Mouse (Mus musculus): Measurements from ENCODE around the gene Lpp. TPM values are rescaled to one million over a fixed set of nuclear protein-coding genes. Genes with fewer than 3 reads are reported as not detected.

Gene Lpp
- polyA plus RNA-seq, 1 experiment from 2014 or later = 69.5 TPM

DNA sequence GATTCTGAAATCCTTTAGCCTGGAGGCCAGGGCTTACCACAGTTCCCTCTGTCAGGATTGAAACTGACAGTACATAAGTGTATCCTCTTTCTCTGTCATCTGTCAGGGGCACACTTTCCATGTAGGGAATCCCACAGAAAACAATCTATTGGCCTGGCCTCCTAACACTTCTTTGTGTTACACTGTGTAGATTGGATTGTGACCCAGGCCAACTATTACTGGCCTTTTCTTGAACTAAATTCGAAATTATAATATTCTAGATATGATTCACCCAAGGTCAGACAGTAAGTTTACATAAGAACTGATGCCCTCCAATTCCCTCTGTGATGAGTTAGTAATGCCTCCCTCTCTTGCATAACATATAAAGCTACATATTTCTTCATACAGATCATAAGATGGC lies 553.0 kb downstream of the Lpp start:
- no peak for ATAC-seq (ENCODE audit: insufficient read depth, low FRiP score, low read depth)
- no peak overlapping the region for H3K4me3 ChIP-seq (replicated peaks)
- H3K27me3 ChIP-seq (replicated peaks) = no peaks in the 10 kb centered on the region
- 84% methylated on average over 1 of the region's 1 CpGs for WGBS
- no peaks in the 10 kb centered on the region for H3K36me3 ChIP-seq
- no peak overlapping the region for H3K9ac ChIP-seq
- H3K4me2 ChIP-seq = no peak overlapping the region
- no peaks in the 10 kb centered on the region for H3K4me1 ChIP-seq
- H3K27ac ChIP-seq = no peak overlapping the region
- no peaks in the 10 kb centered on the region for H3K9me3 ChIP-seq

DNA sequence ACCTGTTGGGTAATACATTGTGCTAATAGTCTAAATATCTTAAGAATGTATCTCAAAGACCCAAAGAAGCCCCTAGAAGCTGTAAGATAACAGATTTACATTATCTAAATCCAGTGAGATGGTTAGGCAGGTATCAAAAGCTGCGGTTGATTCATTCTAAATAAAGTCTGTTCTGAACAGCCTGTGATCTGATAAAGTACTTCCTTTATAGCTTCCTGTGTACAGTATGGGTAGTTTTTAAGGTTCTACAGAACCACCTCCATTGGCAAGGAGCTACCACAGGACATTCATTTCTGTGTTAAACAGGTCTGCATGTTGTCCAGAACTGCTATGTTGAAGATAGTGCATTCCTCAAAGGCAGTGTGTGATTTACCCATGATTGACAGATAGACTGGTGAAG lies 554.2 kb downstream of the Lpp start:
- Histone ChIP-seq H3K9me3 (no peaks in the 10 kb centered on the region), H3K4me3 (replicated peaks) (no peak overlapping the region), H3K27ac (no peak overlapping the region), H3K4me2 (no peak overlapping the region), H3K4me1 (no peaks in the 10 kb centered on the region), H3K36me3 (no peaks in the 10 kb centered on the region), H3K9ac (no peak overlapping the region), H3K27me3 (replicated peaks) (no peaks in the 10 kb centered on the region)
- WGBS = 74% methylated on average over 1 of the region's 1 CpGs
- ATAC-seq (ENCODE audit: insufficient read depth, low FRiP score, low read depth) = no peak

DNA sequence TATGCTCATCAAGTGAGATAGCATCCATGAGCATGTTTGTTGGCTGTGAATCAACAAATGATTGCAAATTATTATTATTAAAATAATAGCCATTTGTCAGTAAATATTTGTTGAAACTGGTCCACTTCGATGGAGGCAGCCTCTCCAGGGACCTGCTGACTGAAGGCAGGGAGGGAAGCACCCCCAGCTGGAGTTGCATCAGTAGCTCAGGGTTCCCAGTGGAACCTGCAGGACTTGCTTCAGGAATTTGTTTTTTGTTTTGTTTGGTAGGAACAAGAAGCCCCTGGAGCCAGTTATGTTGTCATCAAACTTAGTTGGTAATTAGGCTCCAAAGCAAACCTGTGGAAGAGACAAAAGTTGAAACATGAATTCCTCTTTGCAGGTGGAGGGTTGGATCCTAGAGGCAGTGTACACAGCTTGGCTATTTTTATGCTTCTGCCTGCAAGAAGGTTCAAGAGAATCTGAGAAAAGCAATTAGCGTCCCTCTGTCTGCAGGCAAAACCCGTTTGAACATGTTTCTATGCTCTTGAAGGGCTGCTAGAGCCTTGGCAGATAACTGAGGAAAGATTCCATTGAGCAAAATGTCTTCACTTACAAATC lies 554.9 kb downstream of the Lpp start:
- WGBS = 60% methylated on average over 3 of the region's 3 CpGs
- Histone ChIP-seq H3K4me3 (replicated peaks) (no peak overlapping the region), H3K4me2 (no peak overlapping the region), H3K27me3 (replicated peaks) (no peaks in the 10 kb centered on the region), H3K27ac (no peak overlapping the region), H3K9ac (no peak overlapping the region), H3K36me3 (no peaks in the 10 kb centered on the region), H3K9me3 (no peaks in the 10 kb centered on the region), H3K4me1 (no peaks in the 10 kb centered on the region)
- no peak for ATAC-seq (ENCODE audit: insufficient read depth, low FRiP score, low read depth)

DNA sequence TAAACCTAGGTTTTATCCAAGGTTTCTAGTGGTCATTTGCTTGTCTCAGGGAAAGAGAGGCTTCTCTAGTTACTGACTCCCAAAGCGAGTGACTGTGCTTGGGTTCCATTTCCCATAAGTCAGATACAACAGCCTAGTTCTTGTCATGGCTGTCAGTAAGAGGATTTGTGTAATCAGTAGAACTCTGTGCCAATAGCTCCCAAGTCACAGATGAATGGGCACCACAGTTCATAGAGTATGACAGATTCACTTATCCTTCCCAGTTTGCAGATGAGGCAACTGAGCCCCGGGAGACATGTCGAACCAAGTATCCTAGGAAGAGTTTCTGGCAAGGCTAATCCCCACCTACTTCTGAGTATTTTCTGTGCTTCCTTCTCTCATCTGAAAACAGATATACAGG lies 556.0 kb downstream of the Lpp start:
- no peak overlapping the region for H3K9ac ChIP-seq
- ATAC-seq (ENCODE audit: insufficient read depth, low FRiP score, low read depth) = no peak
- H3K4me2 ChIP-seq = no peak overlapping the region
- H3K27me3 ChIP-seq (replicated peaks) = no peaks in the 10 kb centered on the region
- H3K4me3 ChIP-seq (replicated peaks) = no peak overlapping the region
- 83% methylated on average over 3 of the region's 3 CpGs for WGBS
- no peaks in the 10 kb centered on the region for H3K36me3 ChIP-seq
- no peak overlapping the region for H3K27ac ChIP-seq
- H3K9me3 ChIP-seq = no peaks in the 10 kb centered on the region
- H3K4me1 ChIP-seq = no peaks in the 10 kb centered on the region

DNA sequence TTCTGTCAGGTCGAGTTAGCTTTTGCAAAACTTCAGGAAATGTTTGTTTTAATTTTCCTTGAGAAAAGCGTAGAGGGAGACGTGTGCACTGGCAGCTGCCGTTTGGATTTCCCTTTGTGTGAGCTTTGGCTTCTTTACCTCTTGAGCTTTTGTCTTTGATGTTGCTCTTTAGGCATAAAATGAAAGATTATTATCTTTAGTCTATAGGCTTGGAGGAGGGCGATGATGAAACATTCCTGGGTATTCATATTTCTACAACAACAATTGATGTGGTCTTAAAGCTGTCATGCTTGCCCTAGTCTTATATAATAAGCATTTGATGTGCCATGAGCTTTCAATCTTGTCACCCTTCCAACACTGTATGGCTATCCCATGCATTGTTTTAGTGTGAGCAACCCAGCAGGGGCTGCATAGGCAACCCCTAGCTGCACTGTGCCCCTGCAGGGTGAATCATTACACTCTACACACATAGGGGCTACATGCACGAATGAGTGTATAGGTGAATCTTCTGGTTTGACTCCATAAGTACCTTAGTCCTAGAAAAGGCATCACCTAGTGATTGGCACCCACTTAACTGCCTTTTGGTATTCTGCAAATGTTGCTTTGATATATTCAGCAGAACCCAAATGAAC lies 556.9 kb downstream of the Lpp start:
- Histone ChIP-seq H3K4me1 (no peaks in the 10 kb centered on the region), H3K4me2 (no peak overlapping the region), H3K9me3 (no peaks in the 10 kb centered on the region), H3K4me3 (replicated peaks) (no peak overlapping the region), H3K27ac (no peak overlapping the region), H3K9ac (no peak overlapping the region), H3K36me3 (no peaks in the 10 kb centered on the region), H3K27me3 (replicated peaks) (no peaks in the 10 kb centered on the region)
- WGBS = 44% methylated on average over 6 of the region's 6 CpGs
- ATAC-seq (ENCODE audit: insufficient read depth, low FRiP score, low read depth) = no peak

DNA sequence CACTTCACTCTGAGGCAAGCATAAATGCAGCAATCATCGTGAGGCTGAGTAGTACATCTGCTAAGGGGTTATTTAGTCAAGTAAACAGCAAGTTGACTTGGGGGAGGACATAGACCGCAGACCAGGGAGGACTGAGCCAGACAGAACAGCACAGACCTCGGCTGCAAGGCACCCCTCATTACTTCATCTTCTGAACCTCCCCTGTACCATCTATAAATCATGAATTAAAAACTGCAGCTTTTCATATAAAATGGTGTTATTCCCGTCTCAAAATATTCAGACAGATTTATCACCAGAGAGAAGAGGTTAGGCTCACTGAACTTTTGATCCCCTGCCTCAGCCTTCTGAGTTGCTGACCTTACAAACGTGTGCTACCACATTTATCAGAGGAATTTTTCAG lies 558.6 kb downstream of the Lpp start:
- no peaks in the 10 kb centered on the region for H3K36me3 ChIP-seq
- H3K27ac ChIP-seq = no peak overlapping the region
- H3K4me3 ChIP-seq (replicated peaks) = no peak overlapping the region
- 30% methylated on average over 5 of the region's 5 CpGs for WGBS
- H3K4me2 ChIP-seq = no peak overlapping the region
- H3K4me1 ChIP-seq = no peaks in the 10 kb centered on the region
- no peak for ATAC-seq (ENCODE audit: insufficient read depth, low FRiP score, low read depth)
- no peak overlapping the region for H3K9ac ChIP-seq
- H3K27me3 ChIP-seq (replicated peaks) = no peaks in the 10 kb centered on the region
- no peaks in the 10 kb centered on the region for H3K9me3 ChIP-seq

DNA sequence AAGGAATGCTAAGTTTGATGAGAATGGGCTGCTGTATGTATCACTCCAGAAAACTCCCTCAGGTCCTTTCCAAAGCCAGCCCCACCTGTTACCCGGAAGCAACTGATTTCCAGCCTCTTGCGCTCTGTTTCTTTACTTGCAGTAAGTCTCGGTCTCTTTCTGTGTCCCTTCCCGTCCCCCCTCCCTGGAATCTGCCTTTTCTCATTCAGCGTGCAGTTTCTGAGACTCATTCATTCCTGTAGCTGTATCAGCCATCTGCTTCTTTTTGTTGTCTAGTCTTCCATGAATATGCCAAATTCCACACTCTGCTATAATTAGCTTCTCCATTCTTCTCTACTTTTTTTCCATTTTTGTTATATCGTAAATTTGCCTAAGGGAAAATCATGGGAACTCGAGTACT lies 561.7 kb downstream of the Lpp start:
- H3K27ac ChIP-seq = no peak overlapping the region
- H3K4me2 ChIP-seq = no peak overlapping the region
- H3K27me3 ChIP-seq (replicated peaks) = no peaks in the 10 kb centered on the region
- no peaks in the 10 kb centered on the region for H3K9me3 ChIP-seq
- no peaks in the 10 kb centered on the region for H3K36me3 ChIP-seq
- no peak overlapping the region for H3K9ac ChIP-seq
- no peaks in the 10 kb centered on the region for H3K4me1 ChIP-seq
- ATAC-seq (ENCODE audit: insufficient read depth, low FRiP score, low read depth) = no peak
- no peak overlapping the region for H3K4me3 ChIP-seq (replicated peaks)
- WGBS = 85% methylated on average over 7 of the region's 7 CpGs

DNA sequence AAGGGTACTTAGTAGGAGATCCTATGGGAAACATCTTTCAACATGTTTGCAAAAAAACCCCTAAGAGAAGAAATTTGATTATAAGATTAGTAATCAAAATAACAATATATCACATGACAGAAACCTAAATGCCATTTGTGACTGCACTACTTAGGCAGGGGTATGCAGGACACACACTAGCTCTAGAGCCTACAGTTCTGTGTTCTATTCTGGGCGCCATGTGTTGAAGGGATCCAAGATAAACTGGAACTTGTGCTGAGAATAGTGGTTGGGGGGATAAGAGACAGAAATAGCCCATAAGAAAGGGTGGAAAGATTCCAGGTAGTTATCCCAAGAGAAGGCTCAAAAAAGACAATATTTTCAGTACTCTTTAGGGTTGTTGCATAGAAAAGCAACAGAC lies 565.4 kb downstream of the Lpp start:
- 85% methylated on average over 1 of the region's 1 CpGs for WGBS
- Histone ChIP-seq H3K4me1 (no peaks in the 10 kb centered on the region), H3K4me3 (replicated peaks) (no peak overlapping the region)

DNA sequence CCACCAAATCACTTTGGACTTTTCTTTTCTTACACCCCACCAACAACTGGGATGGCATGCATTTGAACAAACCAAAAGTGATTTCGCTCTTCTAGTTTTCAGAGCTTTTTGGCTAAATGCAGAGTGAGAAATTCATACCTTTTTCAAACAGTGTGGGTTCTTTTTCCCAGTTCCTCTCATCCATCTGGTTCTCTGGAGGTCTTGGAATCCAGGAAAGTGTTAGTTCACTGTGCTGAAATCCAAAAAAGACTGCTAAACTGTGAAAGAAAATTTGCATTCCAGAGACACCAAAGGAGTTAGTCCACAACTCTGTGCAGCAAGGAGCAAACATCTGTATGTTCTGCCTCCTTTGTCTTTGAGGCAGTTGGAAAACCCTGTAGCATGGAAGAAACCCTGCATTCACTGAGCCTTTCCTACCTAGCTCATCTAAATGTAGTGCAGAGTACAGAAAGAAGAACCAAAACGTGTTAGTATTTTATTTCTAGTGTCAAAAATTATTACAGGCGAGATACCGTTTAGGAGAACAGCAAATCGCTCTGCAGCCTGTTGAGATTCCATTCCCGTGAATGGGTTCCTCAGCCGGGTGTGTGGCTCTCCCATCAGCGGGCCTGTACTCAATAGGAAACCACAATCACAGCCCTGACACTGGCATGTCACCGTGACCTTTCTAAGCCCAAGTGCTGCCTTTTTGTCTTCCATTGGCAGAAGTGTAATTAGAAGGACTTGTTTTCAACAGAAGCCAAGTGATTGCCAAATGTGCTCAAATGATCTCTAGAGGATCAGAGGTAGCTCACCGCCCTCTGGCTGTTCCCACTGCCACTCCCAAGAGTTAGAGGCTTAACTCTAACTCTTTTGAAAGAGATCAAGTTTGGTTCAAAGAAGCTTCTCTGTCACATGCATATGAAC lies 567.8 kb downstream of the Lpp start:
- WGBS = 78% methylated on average over 10 of the region's 10 CpGs
- H3K4me1 ChIP-seq = no peaks in the 10 kb centered on the region
- no peak overlapping the region for H3K27ac ChIP-seq
- H3K36me3 ChIP-seq = no peaks in the 10 kb centered on the region
- no peak overlapping the region for H3K9ac ChIP-seq
- H3K4me3 ChIP-seq (replicated peaks) = no peak overlapping the region
- H3K27me3 ChIP-seq (replicated peaks) = no peaks in the 10 kb centered on the region
- ATAC-seq (ENCODE audit: insufficient read depth, low FRiP score, low read depth) = no peak
- no peak overlapping the region for H3K4me2 ChIP-seq
- H3K9me3 ChIP-seq = no peaks in the 10 kb centered on the region

More for the DNA sequence above, 565.4 kb downstream of the Lpp start:
- Histone ChIP-seq H3K27me3 (replicated peaks) (no peaks in the 10 kb centered on the region), H3K36me3 (no peaks in the 10 kb centered on the region), H3K9me3 (no peaks in the 10 kb centered on the region), H3K9ac (no peak overlapping the region), H3K4me2 (no peak overlapping the region), H3K27ac (no peak overlapping the region)
- no peak for ATAC-seq (ENCODE audit: insufficient read depth, low FRiP score, low read depth)

DNA sequence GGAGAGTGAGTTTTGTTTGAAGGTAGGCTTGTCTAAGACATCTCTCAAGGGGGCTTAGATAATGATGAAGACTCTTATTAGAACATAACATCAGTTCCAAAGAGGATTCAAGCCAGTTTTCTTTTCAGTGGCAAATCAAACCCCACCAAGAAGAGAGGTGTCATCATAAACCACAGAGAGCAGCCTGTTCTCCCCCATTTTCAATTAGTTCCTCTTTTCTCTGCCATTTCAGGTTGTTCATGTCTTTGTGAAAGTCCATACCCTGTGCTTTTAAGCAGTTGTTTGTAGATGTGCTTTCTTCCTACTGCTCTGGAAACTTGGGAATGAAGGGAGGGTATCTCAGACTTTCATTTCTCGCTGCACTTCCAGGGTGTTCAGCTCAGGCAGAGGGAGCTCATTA lies 571.0 kb downstream of the Lpp start:
- ATAC-seq (ENCODE audit: insufficient read depth, low FRiP score, low read depth) = no peak
- Histone ChIP-seq H3K27ac (no peak overlapping the region), H3K36me3 (no peaks in the 10 kb centered on the region), H3K27me3 (replicated peaks) (no peaks in the 10 kb centered on the region), H3K4me1 (no peaks in the 10 kb centered on the region), H3K4me2 (no peak overlapping the region), H3K9me3 (no peaks in the 10 kb centered on the region), H3K9ac (no peak overlapping the region), H3K4me3 (replicated peaks) (no peak overlapping the region)
- 76% methylated on average over 1 of the region's 1 CpGs for WGBS

DNA sequence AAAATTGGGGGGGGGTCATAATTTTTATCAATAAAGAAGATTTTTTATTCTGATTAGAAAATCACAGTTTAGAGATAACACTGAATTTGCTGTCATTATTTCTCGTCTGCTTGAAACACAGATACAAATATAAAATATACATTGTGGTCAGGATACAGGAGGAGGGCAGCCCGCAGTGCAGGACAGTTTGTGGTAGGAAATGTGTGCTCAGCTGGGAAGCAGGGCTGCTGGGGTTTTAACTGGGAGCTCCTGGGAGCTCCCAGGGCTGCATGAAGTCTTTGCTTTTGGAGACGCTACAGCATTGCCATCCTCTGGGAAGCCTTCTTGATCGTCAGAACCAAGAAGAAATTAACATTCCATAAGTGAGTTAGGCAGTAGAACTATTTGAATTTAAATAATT lies 571.8 kb downstream of the Lpp start:
- no peaks in the 10 kb centered on the region for H3K4me1 ChIP-seq
- H3K4me3 ChIP-seq (replicated peaks) = no peak overlapping the region
- no peak overlapping the region for H3K4me2 ChIP-seq
- H3K36me3 ChIP-seq = no peaks in the 10 kb centered on the region
- no peak overlapping the region for H3K27ac ChIP-seq
- 60% methylated on average over 4 of the region's 4 CpGs for WGBS
- H3K9me3 ChIP-seq = no peaks in the 10 kb centered on the region
- H3K9ac ChIP-seq = no peak overlapping the region
- no peaks in the 10 kb centered on the region for H3K27me3 ChIP-seq (replicated peaks)
- ATAC-seq (ENCODE audit: insufficient read depth, low FRiP score, low read depth) = no peak

DNA sequence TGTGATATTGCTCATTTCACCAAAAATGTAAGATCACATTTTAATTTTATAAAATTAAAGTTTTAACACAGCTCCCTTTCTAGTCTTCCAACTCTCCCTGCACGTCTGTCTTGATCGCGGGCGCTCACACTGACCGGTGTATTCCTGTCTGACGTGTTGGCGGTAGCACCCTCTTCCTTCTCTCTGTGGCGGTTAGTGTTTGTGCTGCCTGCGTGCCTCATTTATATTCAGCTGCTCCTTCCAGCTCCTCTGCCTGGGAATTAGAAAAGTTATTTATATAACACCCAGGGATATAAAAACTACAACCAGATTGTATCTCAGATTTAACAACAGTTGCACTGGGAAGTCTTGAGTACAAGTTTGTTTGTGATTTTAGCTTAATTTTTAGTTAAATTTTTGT lies 573.2 kb downstream of the Lpp start:
- no peak for ATAC-seq (ENCODE audit: insufficient read depth, low FRiP score, low read depth)
- Histone ChIP-seq H3K4me1 (no peaks in the 10 kb centered on the region), H3K4me2 (no peak overlapping the region), H3K27me3 (replicated peaks) (no peaks in the 10 kb centered on the region), H3K9ac (no peak overlapping the region), H3K36me3 (no peaks in the 10 kb centered on the region), H3K27ac (no peak overlapping the region), H3K4me3 (replicated peaks) (no peak overlapping the region), H3K9me3 (no peaks in the 10 kb centered on the region)
- WGBS = 93% methylated on average over 9 of the region's 9 CpGs

All from stomach, embryonic 15.5 days (tissue).